Mouse (Mus musculus) 3T3-L1 (cell line): Measurements from ENCODE around the gene Gm960.
A peak's percentile ranks its signal among the peaks of the same experiment; 100 is the strongest.

Experiments used
- DNase-seq: peaks from one replicate; pipeline ENCODE4 v3.0.0-alpha.2; 2015; ENCODE audit warnings: low read depth, low spot score

The Gm960 gene

GRCm38 (mm10) chr19:4698205-4698677 lies at the start of gene Gm960:
TSS of gene Gm960 (minus strand) at chr19:4698668.
- no peak for DNase-seq

- no peak for DNase-seq
Measured at GRCm38 (mm10) chr19:4747631-4748312, 49.3 kb upstream of the Gm960 start.

GRCm38 (mm10) chr19:4746611-4747010 lies 48.1 kb upstream of the Gm960 start:
- no peak for DNase-seq

GRCm38 (mm10) chr19:4745681-4746080 lies 47.2 kb upstream of the Gm960 start:
- DNase-seq = no peak

- peak; percentile 53 for DNase-seq
Measured at GRCm38 (mm10) chr19:4745057-4745456, 46.6 kb upstream of the Gm960 start.

- DNase-seq = no peak
Measured at GRCm38 (mm10) chr19:4744026-4744425, 45.6 kb upstream of the Gm960 start.

- DNase-seq = peak; percentile 71
Measured at GRCm38 (mm10) chr19:4743524-4743923, 45.1 kb upstream of the Gm960 start.

- no peak for DNase-seq
Measured at GRCm38 (mm10) chr19:4742229-4742628, 43.8 kb upstream of the Gm960 start.

GRCm38 (mm10) chr19:4741482-4741881 lies 43.0 kb upstream of the Gm960 start:
- DNase-seq = peak; percentile 61

- no peak for DNase-seq
Measured at GRCm38 (mm10) chr19:4739762-4740161, 41.3 kb upstream of the Gm960 start.

GRCm38 (mm10) chr19:4739053-4739452 lies 40.6 kb upstream of the Gm960 start:
- DNase-seq = no peak

- no peak for DNase-seq
Measured at GRCm38 (mm10) chr19:4737866-4738265, 39.4 kb upstream of the Gm960 start.

- DNase-seq = no peak
Measured at GRCm38 (mm10) chr19:4733052-4733451, 34.6 kb upstream of the Gm960 start.

- no peak for DNase-seq
Measured at GRCm38 (mm10) chr19:4729186-4729585, 30.7 kb upstream of the Gm960 start.

GRCm38 (mm10) chr19:4720671-4721244 lies 22.3 kb upstream of the Gm960 start:
- DNase-seq = no peak

- DNase-seq = no peak
Measured at GRCm38 (mm10) chr19:4720112-4720511, 21.6 kb upstream of the Gm960 start.

- DNase-seq = peak; percentile 74
Measured at GRCm38 (mm10) chr19:4719351-4719764, 20.9 kb upstream of the Gm960 start.

GRCm38 (mm10) chr19:4718716-4719115 lies 20.2 kb upstream of the Gm960 start:
- DNase-seq = no peak

GRCm38 (mm10) chr19:4717281-4717680 lies 18.8 kb upstream of the Gm960 start:
- no peak for DNase-seq

GRCm38 (mm10) chr19:4716756-4717155 lies 18.3 kb upstream of the Gm960 start:
- no peak for DNase-seq

- DNase-seq = no peak
Measured at GRCm38 (mm10) chr19:4713886-4714285, 15.4 kb upstream of the Gm960 start.

GRCm38 (mm10) chr19:4712781-4713526 lies 14.5 kb upstream of the Gm960 start:
- no peak for DNase-seq
